Mouse (Mus musculus) heart, postnatal 0 days (tissue): ENCODE results near the gene Cadps. TPM values are rescaled to one million over a fixed set of nuclear protein-coding genes. Genes with fewer than 3 reads are reported as not detected.

Experiments
- ATAC-seq: fragments of 200-750 bp; cut with Nextera tagmentation; 2 replicates; pipeline ENCODE4 v1.8.0; 2017; ENCODE audit warnings: low read depth, moderate number of reproducible peaks, moderate library complexity; ENCODE audit not compliant: insufficient read depth
- DNase-seq: peaks from one replicate; pipeline ENCODE4 v3.0.0-alpha.2; 2016; ENCODE audit warnings: low spot score
- H3K27ac ChIP-seq: fragments of 300-500 bp; sonication (generic); 2 replicates; pipeline ENCODE4 v1.5.1; 2014; ENCODE audit warnings: low read depth, mild to moderate bottlenecking
- H3K27me3 ChIP-seq: fragments of 300-500 bp; sonication (generic); 2 replicates; pipeline ENCODE4 v1.6.1; 2014; ENCODE audit warnings: low read length, mixed read lengths; ENCODE audit not compliant: control insufficient read depth, insufficient read depth
- H3K36me3 ChIP-seq: fragments of 300-500 bp; sonication (generic); replicated peaks from 2 replicates; pipeline ENCODE4 v1.6.1; 2014; ENCODE audit warnings: low read length, mixed read lengths; ENCODE audit not compliant: control insufficient read depth, insufficient read depth
- H3K4me1 ChIP-seq: fragments of 300-500 bp; sonication (generic); 2 replicates; pipeline ENCODE4 v1.6.1; 2014; ENCODE audit warnings: antibody characterized with exemption; ENCODE audit not compliant: control insufficient read depth, insufficient read depth
- H3K4me2 ChIP-seq: fragments of 300-500 bp; sonication (generic); 2 replicates; pipeline ENCODE4 v1.6.1; 2014; ENCODE audit warnings: low read depth, mild to moderate bottlenecking, low read length, moderate library complexity
- H3K4me3 ChIP-seq: fragments of 300-500 bp; sonication (generic); 2 replicates; pipeline ENCODE4 v1.5.1; 2014; ENCODE audit warnings: low read depth, low read length
- H3K9ac ChIP-seq: fragments of 300-500 bp; sonication (generic); replicated peaks from 2 replicates; pipeline ENCODE4 v1.6.1; 2014; ENCODE audit warnings: low read depth, low read length, mixed read lengths
- H3K9me3 ChIP-seq: fragments of 300-500 bp; sonication (generic); replicated peaks from 2 replicates; pipeline ENCODE4 v1.6.1; 2016; ENCODE audit warnings: low read length; ENCODE audit not compliant: control insufficient read depth
- CTCF ChIP-seq: IDR thresholded peaks from 2 replicates; pipeline ENCODE4 v1.5.1; 2016; ENCODE audit warnings: antibody characterized with exemption, control low read depth, low read depth
- EP300 ChIP-seq: IDR thresholded peaks from 2 replicates; pipeline ENCODE4 v1.6.1; 2016; ENCODE audit warnings: antibody characterized with exemption, low read depth
- WGBS: fragments of 180-500 bp; shearing (Covaris S2); extraction: QIAGEN DNeasy Blood & Tissue Kit; methylation state at CpG from one replicate; pipeline ENCODE4 v1.1.7; 2014; 5-methylcytosine and 5-hydroxymethylcytosine counted together
- polyA plus RNA-seq: library from polyadenylated mRNA; unstranded; fragments of >200 nt; fragmentation: Nextera tagmentation; extraction: Ambion mirVana; gene quantifications from 2 replicates; pipeline ENCODE4 v1.2.1, GENCODE M21; 2015
- total RNA-seq: library from RNA; depleted of rRNA; stranded (reverse); fragments of >200 nt; gene quantifications from 2 replicates; pipeline ENCODE4 v1.2.3, GENCODE M21; 2014; ENCODE audit warnings: low replicate concordance

The Cadps gene
- total and polyA plus RNA-seq, 2 experiments from 2014 or later: 0.03 to 5.2 TPM

- Histone ChIP-seq H3K36me3 (no peaks in the 10 kb centered on the region), H3K4me3 (no peak overlapping the region), H3K27ac (no peak overlapping the region), H3K27me3 (peaks cover 83% of the 10 kb centered on the region), H3K4me1 (0 out of 2 replicates have a peak, but pooled peaks cover 3% of the 10 kb centered on the region), H3K9ac (no peak overlapping the region), H3K9me3 (no peaks in the 10 kb centered on the region), H3K4me2 (no peak overlapping the region)
- TF ChIP-seq CTCF: no peak
- no peak for TF ChIP-seq EP300
- 14% methylated on average over 8 of the region's 8 CpGs for WGBS
- DNase-seq (no peak), ATAC-seq (no peak)
Measured at GRCm38 (mm10) chr14:12337421-12337997, 485.4 kb downstream of the Cadps start.

GRCm38 (mm10) chr14:12334925-12335324, 488.0 kb downstream of the Cadps start:
- DNase-seq (no peak), ATAC-seq (no peak)
- 33% methylated on average over 7 of the region's 7 CpGs for WGBS
- Histone ChIP-seq H3K9ac (no peak overlapping the region), H3K4me3 (no peak overlapping the region), H3K27ac (no peak overlapping the region), H3K36me3 (no peaks in the 10 kb centered on the region), H3K9me3 (no peaks in the 10 kb centered on the region), H3K4me1 (no peaks in the 10 kb centered on the region), H3K4me2 (no peak overlapping the region), H3K27me3 (peaks cover 58% of the 10 kb centered on the region)
- no peak for TF ChIP-seq EP300
- TF ChIP-seq CTCF: no peak

DNA sequence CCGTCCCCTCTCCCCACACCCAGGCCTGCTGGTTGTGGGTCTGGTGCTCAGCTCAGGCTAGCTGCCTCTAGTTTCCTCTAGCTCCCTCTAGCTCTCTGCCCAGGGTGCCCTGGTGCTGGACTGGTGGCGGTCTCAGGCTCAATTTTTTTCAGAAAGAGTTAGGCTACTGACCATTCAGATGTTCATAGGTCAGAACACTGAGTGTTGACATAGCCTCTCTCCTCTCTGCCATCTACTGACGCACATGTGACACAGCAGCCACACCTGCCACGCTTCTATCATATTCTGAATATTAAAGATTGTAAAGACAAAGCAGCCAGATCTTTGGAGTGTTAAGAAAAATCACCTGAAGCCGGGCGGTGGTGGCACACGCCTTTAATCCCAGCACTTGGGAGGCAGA, 489.3 kb downstream of the Cadps start:
- 73% methylated on average over 7 of the region's 7 CpGs for WGBS
- Histone ChIP-seq H3K27me3 (peaks cover 46% of the 10 kb centered on the region), H3K27ac (no peak overlapping the region), H3K36me3 (no peaks in the 10 kb centered on the region), H3K9me3 (no peaks in the 10 kb centered on the region), H3K9ac (no peak overlapping the region), H3K4me1 (no peaks in the 10 kb centered on the region), H3K4me2 (no peak overlapping the region), H3K4me3 (no peak overlapping the region)
- TF ChIP-seq EP300: no peak
- peak; percentile 24 for TF ChIP-seq CTCF
- no peak for ATAC-seq
- no peak for DNase-seq
